Comparison of ENCODE assay signal across 17 mouse cellular contexts in the genomic region with DNA sequence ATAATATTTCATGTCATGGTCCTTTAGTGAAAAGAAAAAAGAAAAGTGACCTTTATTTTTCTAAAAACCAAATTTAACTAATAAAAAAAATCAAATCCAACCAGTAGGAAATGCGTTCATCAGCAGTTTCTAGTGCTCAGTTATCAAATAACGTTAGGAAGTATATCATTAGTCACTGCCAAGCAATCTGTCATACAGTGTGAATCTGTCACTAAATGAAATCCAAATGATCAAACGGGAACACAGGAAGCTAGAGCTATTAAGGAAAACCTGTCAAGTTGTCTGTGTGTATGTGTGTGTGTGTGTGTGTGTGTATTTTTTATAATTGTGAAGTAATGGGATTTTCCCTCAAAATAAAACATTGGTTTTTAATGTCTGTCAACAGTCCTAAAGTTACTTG.
"Had no signal": no experiment of that assay in that cellular context is flagged by ENCODE, and none has a peak within 500 bp of the region (broad histone marks: within the 10 kb centered on the region; RNA-seq: fewer than 3 reads in every experiment).

No protein-coding gene starts in this region.

- DNase-seq: kidney, adult 9 months; kidney, postnatal 10 days; kidney, postnatal 4 days; liver; liver, embryonic 13.5 days; liver, postnatal 0 days; lung, postnatal 14 days; right cerebral cortex, postnatal 14 days; thymus, adult 18-20 months; thymus, postnatal 14 days had no signal

- H3K27ac ChIP-seq: limb, embryonic 12.5 days; liver, embryonic 13.5 days; lung, embryonic 15.5 days; macrophage; stomach, postnatal 0 days had no signal

- ATAC-seq: liver, postnatal 0 days; midbrain, embryonic 16.5 days had no signal

- H3K4me1 ChIP-seq: limb, embryonic 12.5 days; liver, embryonic 13.5 days; lung, embryonic 15.5 days; megakaryocyte, embryonic 14.5 days had no signal

- H3K27me3 ChIP-seq: limb, embryonic 12.5 days; liver, embryonic 13.5 days; lung, embryonic 15.5 days; megakaryocyte, embryonic 14.5 days had no signal

- H3K4me3 ChIP-seq: limb, embryonic 12.5 days; liver, embryonic 13.5 days; lung, embryonic 15.5 days; megakaryocyte, embryonic 14.5 days had no signal

- H3K9ac ChIP-seq: limb, embryonic 12.5 days; liver, embryonic 13.5 days; liver, postnatal 0 days; lung, embryonic 15.5 days had no signal

- H3K36me3 ChIP-seq: limb, embryonic 12.5 days; liver, embryonic 13.5 days; lung, embryonic 15.5 days had no signal

- H3K9me3 ChIP-seq: limb, embryonic 12.5 days; liver, embryonic 13.5 days; lung, embryonic 15.5 days; megakaryocyte, embryonic 14.5 days had no signal

- H3K4me2 ChIP-seq: limb, embryonic 12.5 days; liver, embryonic 13.5 days; lung, embryonic 15.5 days; midbrain, embryonic 11.5 days had no signal
